Mouse (Mus musculus) MEL (cell line): ENCODE data around the gene Maml1.

ENCODE experiments used
- BHLHE40 ChIP-seq: IDR thresholded peaks from 2 replicates; pipeline ENCODE4 v1.6.1; 2012; ENCODE audit warnings: low read depth, mild to moderate bottlenecking, inconsistent platforms, low read length, improper control_type of control experiment, borderline replicate concordance
- CTCF ChIP-seq, 3 experiments: IDR thresholded peaks in 2 of 3; conservative IDR thresholded peaks in 1 of 3; 2 replicates each; pipeline ENCODE4 v1.5.1; 2011 to 2012; ENCODE audit warnings: low read length in 3 of 3, low read depth in 2 of 3, mild to moderate bottlenecking in 2 of 3, improper control_type of control experiment in 1 of 3, inconsistent platforms in 1 of 3, mixed read lengths in 1 of 3, moderate library complexity in 1 of 3; ENCODE audit not compliant: control insufficient read depth in 1 of 3, insufficient read depth in 1 of 3, poor library complexity in 1 of 3, severe bottlenecking in 1 of 3
- ELF1 ChIP-seq: IDR thresholded peaks from 2 replicates; pipeline ENCODE4 v1.6.1; 2014; ENCODE audit warnings: low read depth, mild to moderate bottlenecking, inconsistent platforms, low read length, improper control_type of control experiment, moderate library complexity
- EP300 ChIP-seq, 2 experiments: IDR thresholded peaks; 2 replicates each; pipeline ENCODE4 v1.6.1; 2011; ENCODE audit warnings: improper control_type of control experiment in 2 of 2, low read length in 2 of 2, low read depth in 1 of 2, mild to moderate bottlenecking in 1 of 2
- MAFK ChIP-seq: IDR thresholded peaks from 2 replicates; pipeline ENCODE4 v1.6.1; 2011; ENCODE audit warnings: low read depth, mild to moderate bottlenecking, low read length, improper control_type of control experiment, borderline replicate concordance
- POLR2A ChIP-seq, 2 experiments: IDR thresholded peaks; 2 replicates each; pipeline ENCODE4 v1.6.1; 2011 to 2012; ENCODE audit warnings: low read length in 2 of 2, mild to moderate bottlenecking in 2 of 2, control low read depth in 1 of 2, improper control_type of control experiment in 1 of 2, low read depth in 1 of 2, moderate library complexity in 1 of 2; ENCODE audit not compliant: control insufficient read depth in 1 of 2, insufficient read depth in 1 of 2, poor library complexity in 1 of 2
- POLR2AphosphoS2 ChIP-seq: IDR thresholded peaks from 2 replicates; pipeline ENCODE4 v1.6.1; 2011; ENCODE audit warnings: low read length, improper control_type of control experiment

DNA sequence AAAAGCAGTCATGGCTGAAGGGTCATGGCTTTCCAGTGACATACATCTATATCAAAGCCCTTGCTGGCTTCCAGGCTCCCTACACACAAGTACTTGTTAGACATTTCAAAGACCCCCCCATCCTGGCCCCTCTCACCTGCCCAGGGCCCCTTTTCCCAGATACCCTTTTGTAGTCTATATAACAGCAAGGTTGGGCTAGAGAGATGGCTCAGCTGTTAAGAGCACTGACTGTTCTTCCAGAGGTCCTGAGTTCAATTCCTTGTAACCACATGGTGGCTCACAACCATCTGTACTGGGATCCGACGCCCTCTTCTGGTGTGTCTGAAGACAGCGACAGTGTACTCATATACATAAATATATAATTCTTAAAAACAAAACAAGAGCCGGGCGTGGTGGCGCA lies 77.5 kb downstream of the Maml1 start:
- TF ChIP-seq POLR2AphosphoS2 (no peak), CTCF (IDR thresholded peaks at IDR 0.05 in 2 of 3, conservative IDR thresholded peaks at IDR 0.05 in 1 of 3; ENCODE audit: control insufficient read depth in 1 of 3, insufficient read depth in 1 of 3, low read depth in 2 of 3, low read length in 3 of 3, poor library complexity in 1 of 3, severe bottlenecking in 1 of 3) (peak in 1 of 3 experiments; percentile 3; a peak in 1 of 6 replicates), MAFK (no peak), EP300 (IDR thresholded peaks at IDR 0.05; ENCODE audit: low read depth in 1 of 2, low read length in 2 of 2) (no peak), ELF1 (no peak), POLR2A (IDR thresholded peaks at IDR 0.05; ENCODE audit: control insufficient read depth in 1 of 2, insufficient read depth in 1 of 2, low read depth in 1 of 2, low read length in 2 of 2, poor library complexity in 1 of 2) (no peak), BHLHE40 (no peak)
